Mouse (Mus musculus) myocyte (in vitro differentiated cells): ENCODE measurements around the gene Map6d1. TPM values are rescaled to one million over a fixed set of nuclear protein-coding genes. Genes with fewer than 3 reads are reported as not detected.

Source experiments
- H3K27me3 ChIP-seq: one replicate; pipeline ENCODE4 v1.6.1; 2011; ENCODE audit not compliant: control insufficient read depth, insufficient read depth, insufficient read length
- H3K36me3 ChIP-seq: one replicate; pipeline ENCODE4 v1.6.1; 2011; ENCODE audit not compliant: control insufficient read depth, insufficient read depth
- H3K4me2 ChIP-seq: one replicate; pipeline ENCODE4 v1.6.1; 2011; ENCODE audit warnings: low read depth, control low read depth
- H3K4me3 ChIP-seq: one replicate; pipeline ENCODE4 v1.5.1; 2011; ENCODE audit warnings: mild to moderate bottlenecking, control low read depth, moderate library complexity
- H3K79me2 ChIP-seq: one replicate; pipeline ENCODE4 v1.6.1; 2011; ENCODE audit not compliant: control insufficient read depth, insufficient read depth
- H3ac ChIP-seq: one replicate; pipeline ENCODE4 v1.6.1; 2011; ENCODE audit not compliant: control insufficient read depth, insufficient read length
- CEBPB ChIP-seq: IDR thresholded peaks from 2 replicates; pipeline ENCODE4 v1.6.1; 2011; ENCODE audit warnings: mild to moderate bottlenecking, moderate library complexity; ENCODE audit not compliant: poor library complexity, insufficient read depth, severe bottlenecking
- E2F4 ChIP-seq: IDR thresholded peaks from one replicate; pipeline ENCODE4 v1.6.1; 2011; ENCODE audit warnings: mild to moderate bottlenecking, control low read depth, moderate library complexity; ENCODE audit not compliant: insufficient read depth
- MAX ChIP-seq: IDR thresholded peaks from one replicate; pipeline ENCODE4 v1.6.1; 2011; ENCODE audit warnings: low read depth, mild to moderate bottlenecking, control low read depth
- MYOD1 ChIP-seq, 3 experiments: IDR thresholded peaks; one replicate each; pipeline ENCODE4 v1.6.1; 2011; ENCODE audit warnings: control low read depth in 2 of 3, low read depth in 2 of 3, mild to moderate bottlenecking in 2 of 3, moderate library complexity in 1 of 3; ENCODE audit not compliant: insufficient read length in 2 of 3, control insufficient read depth in 1 of 3
- MYOG ChIP-seq, 3 experiments: IDR thresholded peaks; one replicate each; pipeline ENCODE4 v1.6.1; 2011; ENCODE audit warnings: control low read depth in 2 of 3, low read depth in 2 of 3, mild to moderate bottlenecking in 2 of 3; ENCODE audit not compliant: insufficient read length in 2 of 3, control insufficient read depth in 1 of 3, insufficient read depth in 1 of 3
- POLR2A ChIP-seq: IDR thresholded peaks from one replicate; pipeline ENCODE4 v1.6.1; 2011; ENCODE audit warnings: low read depth, mild to moderate bottlenecking, control low read depth, moderate library complexity; ENCODE audit not compliant: insufficient read length
- POLR2AphosphoS2 ChIP-seq: IDR thresholded peaks from one replicate; pipeline ENCODE4 v1.6.1; 2011; ENCODE audit warnings: low read depth, control low read depth; ENCODE audit not compliant: insufficient read length
- REST ChIP-seq: IDR thresholded peaks from one replicate; pipeline ENCODE4 v1.6.1; 2011; ENCODE audit warnings: mild to moderate bottlenecking, control low read depth, moderate library complexity; ENCODE audit not compliant: insufficient read depth, insufficient read length
- SRF ChIP-seq: IDR thresholded peaks from one replicate; pipeline ENCODE4 v1.6.1; 2011; ENCODE audit warnings: low read depth; ENCODE audit not compliant: control insufficient read depth, insufficient read length
- TCF12 ChIP-seq: IDR thresholded peaks from one replicate; pipeline ENCODE4 v1.6.1; 2011; ENCODE audit warnings: mild to moderate bottlenecking, control low read depth; ENCODE audit not compliant: poor library complexity, insufficient read depth, severe bottlenecking
- TCF3 ChIP-seq: IDR thresholded peaks from one replicate; pipeline ENCODE4 v1.6.1; 2011; ENCODE audit warnings: low read depth, control low read depth; ENCODE audit not compliant: insufficient read length
- USF1 ChIP-seq: IDR thresholded peaks from one replicate; pipeline ENCODE4 v1.6.1; 2011; ENCODE audit warnings: low read depth, mild to moderate bottlenecking, control low read depth, moderate library complexity
- polyA plus RNA-seq: library from polyadenylated mRNA; unstranded; fragments of >200 nt; fragmentation: generic; extraction: Trizol; gene quantifications from one replicate; pipeline ENCODE4 v1.2.1, GENCODE M21; 2012; ENCODE audit warnings: missing spikeins

Gene Map6d1
- polyA plus RNA-seq, 1 experiment, result 0.28 TPM

DNA sequence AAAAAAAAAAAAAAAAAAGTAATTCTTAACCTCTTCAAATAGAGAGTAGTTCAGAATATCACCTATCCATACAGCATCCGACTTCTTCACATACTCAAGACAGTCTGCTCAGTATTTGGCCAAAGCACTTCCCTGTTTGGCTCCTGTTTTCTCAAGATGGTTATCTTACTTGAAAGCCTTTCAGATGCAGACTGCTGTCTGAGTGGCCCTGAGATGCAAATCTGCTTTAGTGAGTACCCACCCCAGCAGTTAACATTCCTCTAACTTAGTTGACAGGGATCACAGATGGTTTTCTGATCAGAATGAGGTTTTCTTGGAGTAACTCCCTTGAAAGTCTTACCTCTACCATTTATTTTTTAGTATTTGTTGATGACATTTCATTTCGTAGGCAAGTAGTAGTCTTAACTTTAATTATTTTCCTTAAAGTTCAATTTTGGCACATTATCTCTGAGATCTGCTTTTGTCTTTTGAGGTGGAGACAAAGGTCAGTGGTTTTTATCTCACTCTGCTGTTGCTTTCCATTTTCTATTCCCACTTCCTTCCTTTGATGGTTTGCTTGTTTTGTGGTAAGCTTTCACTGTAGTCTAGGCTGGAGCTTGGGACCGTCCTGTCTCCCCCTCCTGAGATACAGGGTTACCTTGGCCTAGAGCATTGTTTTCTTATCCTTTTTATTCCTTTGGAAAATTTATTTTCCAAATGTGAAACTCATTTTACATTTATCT is 49.8 kb downstream of the Map6d1 start:
- Histone ChIP-seq H3K36me3 (peaks cover 36% of the 10 kb centered on the region), H3K79me2 (no peaks in the 10 kb centered on the region), H3K27me3 (no peaks in the 10 kb centered on the region), H3K4me3 (no peak overlapping the region), H3K4me2 (no peak overlapping the region), H3ac (no peak overlapping the region)
- TF ChIP-seq MYOD1 (IDR thresholded peaks at IDR 0.05; ENCODE audit: control insufficient read depth in 1 of 3, insufficient read length in 2 of 3, low read depth in 2 of 3) (no peak), CEBPB (no peak), POLR2AphosphoS2 (no peak), SRF (no peak), MAX (no peak), USF1 (no peak), E2F4 (no peak), TCF12 (no peak), POLR2A (no peak), MYOG (IDR thresholded peaks at IDR 0.05; ENCODE audit: control insufficient read depth in 1 of 3, insufficient read depth in 1 of 3, insufficient read length in 2 of 3, low read depth in 2 of 3) (no peak), TCF3 (no peak), REST (no peak)

DNA sequence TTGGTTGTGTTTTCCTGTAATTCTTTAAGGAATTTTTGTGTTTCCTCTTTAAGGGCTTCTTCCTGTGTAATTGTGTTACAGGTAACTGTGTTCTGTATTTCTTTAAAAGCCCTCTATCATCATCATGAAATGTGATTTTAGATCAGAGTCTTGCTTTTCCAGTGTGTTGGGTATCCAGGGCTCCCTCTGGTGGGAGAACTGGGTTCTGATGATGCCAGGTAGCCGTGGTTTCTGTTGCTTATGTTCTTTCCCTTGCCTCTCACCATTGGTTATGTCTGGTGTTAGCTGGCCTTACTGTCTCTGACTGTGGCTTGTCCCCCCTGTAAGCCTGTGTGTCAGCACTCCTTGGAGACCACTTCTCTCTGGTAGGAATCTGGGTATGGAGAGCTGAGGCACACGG is 55.8 kb downstream of the Map6d1 start:
- H3K79me2 ChIP-seq, result no peaks in the 10 kb centered on the region
- H3ac ChIP-seq, result no peak overlapping the region
- no peaks in the 10 kb centered on the region for H3K27me3 ChIP-seq
- TF ChIP-seq MYOG (IDR thresholded peaks at IDR 0.05; ENCODE audit: control insufficient read depth in 1 of 3, insufficient read depth in 1 of 3, insufficient read length in 2 of 3, low read depth in 2 of 3), result no peak
- no peak for TF ChIP-seq CEBPB
- TF ChIP-seq USF1, result no peak
- TF ChIP-seq SRF, result no peak
- TF ChIP-seq MYOD1 (IDR thresholded peaks at IDR 0.05; ENCODE audit: control insufficient read depth in 1 of 3, insufficient read length in 2 of 3, low read depth in 2 of 3), result no peak
- no peak for TF ChIP-seq REST
- TF ChIP-seq MAX, result no peak
- no peak for TF ChIP-seq POLR2A
- H3K36me3 ChIP-seq, result peaks cover 37% of the 10 kb centered on the region
- no peak overlapping the region for H3K4me2 ChIP-seq
- H3K4me3 ChIP-seq, result no peak overlapping the region

Other genes starting within 250 kb of the Map6d1 start
- gene Klhl24, start 143.8 kb downstream of the Map6d1 start, polyA plus RNA-seq, result 11.3 TPM
- 6.4 TPM for gene Yeats2, start 100.3 kb downstream of the Map6d1 start, polyA plus RNA-seq
- gene Parl, start 61.0 kb upstream of the Map6d1 start, polyA plus RNA-seq, result 151 TPM
- gene Cyp2ab1, start 84.0 kb upstream of the Map6d1 start, polyA plus RNA-seq, result 0.50 TPM
- 23.1 TPM for gene Abcc5, start 185.0 kb upstream of the Map6d1 start, polyA plus RNA-seq